Mouse (Mus musculus) lung, postnatal 25 days (tissue): Measurements from ENCODE around the gene Mras.

Source experiments
- DNase-seq: peaks from one replicate; pipeline ENCODE4 v3.0.0; 2022; ENCODE audit warnings: low spot score

Gene Mras

GRCm38 (mm10) chr9:99411785-99412184 is 25.4 kb downstream of the Mras start:
- DNase-seq: no peak

- no peak for DNase-seq
Observed at GRCm38 (mm10) chr9:99411093-99411492, 26.1 kb downstream of the Mras start.

- DNase-seq: no peak
Observed at GRCm38 (mm10) chr9:99409280-99409679, 27.9 kb downstream of the Mras start.

GRCm38 (mm10) chr9:99401288-99401974 is 35.8 kb downstream of the Mras start:
- no peak for DNase-seq

GRCm38 (mm10) chr9:99400781-99401180 is 36.4 kb downstream of the Mras start:
- no peak for DNase-seq

- no peak for DNase-seq
Observed at GRCm38 (mm10) chr9:99397056-99397815, 39.9 kb downstream of the Mras start.

GRCm38 (mm10) chr9:99394366-99394765 is 42.8 kb downstream of the Mras start:
- DNase-seq: no peak

- DNase-seq: no peak
Observed at GRCm38 (mm10) chr9:99393146-99393545, 44.0 kb downstream of the Mras start.

- no peak for DNase-seq
Observed at GRCm38 (mm10) chr9:99391557-99391956, 45.6 kb downstream of the Mras start.

GRCm38 (mm10) chr9:99390716-99391115 is 46.5 kb downstream of the Mras start:
- no peak for DNase-seq

- peak; percentile 12 for DNase-seq
Observed at GRCm38 (mm10) chr9:99390201-99390600, 47.0 kb downstream of the Mras start.

- no peak for DNase-seq
Observed at GRCm38 (mm10) chr9:99389506-99389905, 47.7 kb downstream of the Mras start.

GRCm38 (mm10) chr9:99388856-99389255 is 48.3 kb downstream of the Mras start:
- no peak for DNase-seq

GRCm38 (mm10) chr9:99388078-99388477 is 49.1 kb downstream of the Mras start:
- no peak for DNase-seq

GRCm38 (mm10) chr9:99382556-99382955 is 54.6 kb downstream of the Mras start:
- DNase-seq: no peak

GRCm38 (mm10) chr9:99379194-99379593 is 58.0 kb downstream of the Mras start:
- DNase-seq: no peak

- peak; percentile 48 for DNase-seq
Observed at GRCm38 (mm10) chr9:99376591-99377418, 60.4 kb downstream of the Mras start.

GRCm38 (mm10) chr9:99368431-99368830 is 68.8 kb downstream of the Mras start:
- no peak for DNase-seq

- DNase-seq: no peak
Observed at GRCm38 (mm10) chr9:99365906-99366305, 71.3 kb downstream of the Mras start.

GRCm38 (mm10) chr9:99363076-99363475 is 74.1 kb downstream of the Mras start:
- no peak for DNase-seq

- DNase-seq: no peak
Observed at GRCm38 (mm10) chr9:99361946-99362345, 75.2 kb downstream of the Mras start.

- DNase-seq: no peak
Observed at GRCm38 (mm10) chr9:99359012-99359411, 78.2 kb downstream of the Mras start.
